Mouse (Mus musculus): ENCODE results near the gene Il13ra1. TPM values are rescaled to one million over a fixed set of nuclear protein-coding genes. Genes with fewer than 3 reads are reported as not detected.

The Il13ra1 gene
- total RNA-seq, 2 experiments from 2014 or later: 7.1 to 13.8 TPM

GRCm38 (mm10) chrX:36195736-36196525, 84.0 kb downstream of the Il13ra1 start, which contains the start of gene Zcchc12:
TSS of gene Zcchc12 (plus strand) at chrX:36195904.
- DNase-seq: peak; percentile 20 to 44

DNA sequence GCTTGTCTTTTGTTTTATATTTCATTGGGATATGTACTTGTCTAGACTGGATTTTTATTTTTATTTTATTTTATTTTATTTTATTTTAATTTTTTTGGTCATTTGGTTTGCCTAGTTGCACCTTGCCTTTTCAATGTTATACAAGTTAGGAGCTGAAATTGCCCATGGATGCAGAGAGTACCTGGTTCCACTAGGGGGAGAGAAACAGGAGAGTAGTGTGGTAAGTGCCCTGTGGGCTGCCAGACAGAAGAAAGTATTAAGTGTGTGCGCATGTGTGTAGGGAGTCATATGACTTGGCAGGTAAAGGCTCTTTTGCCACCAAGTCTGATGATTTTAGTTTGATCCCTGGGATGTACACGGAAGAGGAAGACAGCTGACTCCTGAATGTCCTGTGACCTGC, 97.6 kb downstream of the Il13ra1 start:
- no peak for DNase-seq

DNA sequence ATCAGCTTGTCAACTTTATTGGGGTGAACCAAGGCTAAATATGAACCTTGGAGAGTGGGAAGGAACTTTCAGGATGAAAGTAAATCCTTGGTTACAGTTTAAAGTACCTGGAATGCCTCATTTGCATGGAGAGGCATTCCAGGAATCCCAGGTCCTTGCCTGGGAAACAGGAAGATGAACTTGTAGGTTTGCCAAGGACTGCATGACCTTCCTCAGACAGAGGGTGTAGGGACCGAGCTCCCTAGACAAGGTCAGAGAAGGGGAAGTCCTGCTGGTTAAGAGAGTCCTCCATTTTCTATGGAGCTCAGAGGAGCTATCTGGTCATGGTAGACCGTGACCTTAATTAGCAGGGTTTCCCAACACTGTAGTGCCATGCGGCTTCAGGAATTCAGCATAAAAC, 99.3 kb downstream of the Il13ra1 start:
- no peak for DNase-seq

Other genes with a start within 250 kb of the Il13ra1 start
- 1 to 10 TPM; 4.9 to 7.3 TPM for gene Dock11, start 223.3 kb upstream of the Il13ra1 start, total RNA-seq (2021)
- 1 to 10 TPM; 2.4 to 3.4 TPM for gene Zcchc12, start 83.8 kb downstream of the Il13ra1 start, total RNA-seq (2021)
- 1 to 10 TPM; 4.4 to 8.0 TPM for gene Lonrf3, start 216.2 kb downstream of the Il13ra1 start, total RNA-seq (2021)